Mouse (Mus musculus) stomach, postnatal 0 days (tissue): ENCODE data around the gene Birc2.

Source experiments
- CTCF ChIP-seq: IDR thresholded peaks from 2 replicates; pipeline ENCODE4 v1.5.1; 2016; ENCODE audit warnings: antibody characterized with exemption, low read depth, mild to moderate bottlenecking, moderate library complexity
- EP300 ChIP-seq: optimal IDR thresholded peaks from 2 replicates; pipeline ENCODE3; 2016; ENCODE audit warnings: antibody characterized with exemption

- TF ChIP-seq CTCF (no peak), EP300 (no peak)
Measured at GRCm38 (mm10) chr9:7884346-7884745, 47.5 kb upstream of the Birc2 start.
